Mouse (Mus musculus) cerebellum, adult 2 months (tissue): ENCODE data around the gene Tbx18.

Experiments used
- CTCF ChIP-seq: fragments of 200-500 bp; IDR thresholded peaks from 2 replicates; pipeline ENCODE4 v1.5.1; 2011; ENCODE audit warnings: low read depth, mild to moderate bottlenecking, control low read depth, low read length, moderate library complexity, borderline replicate concordance; ENCODE audit not compliant: insufficient read depth
- POLR2A ChIP-seq: fragments of 200-500 bp; IDR thresholded peaks from 2 replicates; pipeline ENCODE4 v1.6.1; 2011; ENCODE audit warnings: low read length, control low read depth, borderline replicate concordance; ENCODE audit not compliant: insufficient read depth

DNA sequence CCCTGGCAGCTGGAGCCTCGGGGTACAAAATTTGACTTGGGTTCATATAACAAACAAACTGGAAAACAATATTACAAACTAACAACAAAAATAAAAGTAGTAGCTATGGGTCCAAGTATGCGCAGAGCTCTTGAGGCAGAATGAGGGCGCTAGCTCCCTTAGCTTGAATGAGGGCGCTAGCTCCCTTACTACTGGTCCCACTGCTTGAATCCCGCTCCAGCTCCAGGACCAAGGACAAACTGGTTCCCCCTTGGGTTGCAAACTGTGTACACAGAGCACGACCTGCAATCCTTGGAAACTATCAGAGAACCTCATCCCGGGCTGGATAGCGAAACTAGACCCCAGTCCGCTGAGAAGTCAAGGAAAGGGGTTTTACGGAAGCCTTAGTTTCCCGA is 2.2 kb upstream of the Tbx18 start:
- TF ChIP-seq CTCF (no peak), POLR2A (no peak)
